Mouse (Mus musculus) ovary, postnatal 10 days (tissue): ENCODE data around the gene Atpif1.
A peak's percentile ranks its signal among the peaks of the same experiment; 100 is the strongest.
"Not testable (repeated sequence)": the region's sequence is repeated elsewhere in the genome, so short reads cannot be mapped to it uniquely, and the experiment has no call there.

Source experiments
- DNase-seq: peaks from one replicate; pipeline ENCODE4 v3.0.0; 2022; ENCODE audit warnings: low spot score

Gene Atpif1

GRCm38 (mm10) chr4:132532981-132533916, at the start of gene Atpif1:
Atpif1 (minus strand) TSS chr4:132533659.
- peak; percentile 67 for DNase-seq

DNA sequence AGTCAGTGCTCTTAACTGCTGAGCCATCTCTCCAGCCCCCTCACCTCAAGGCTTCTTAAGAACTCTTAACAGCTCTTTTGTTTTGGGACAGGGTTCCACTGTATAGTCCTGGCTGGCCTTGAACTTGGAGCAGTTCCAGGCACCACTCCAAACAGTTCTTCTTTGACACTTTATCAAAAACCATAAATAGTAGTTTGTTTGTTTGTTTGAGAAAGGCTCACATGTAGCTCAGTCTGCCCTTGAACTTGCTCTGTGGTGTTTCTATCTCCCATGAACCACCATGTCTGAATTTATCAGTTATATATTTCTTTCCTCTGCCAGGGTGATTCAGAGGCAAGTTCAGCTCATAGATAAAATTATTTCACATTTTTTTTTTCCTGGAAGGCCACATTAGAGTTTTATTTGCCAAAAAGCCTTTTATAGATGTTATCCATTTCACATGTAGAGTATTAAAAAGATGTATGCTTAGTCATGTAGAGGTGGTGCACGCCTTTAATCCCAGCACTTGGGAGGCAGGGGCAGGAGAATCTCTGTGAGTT, 41.4 kb upstream of the Atpif1 start:
- no peak for DNase-seq

GRCm38 (mm10) chr4:132573327-132573726, 39.9 kb upstream of the Atpif1 start:
- DNase-seq: no peak

DNA sequence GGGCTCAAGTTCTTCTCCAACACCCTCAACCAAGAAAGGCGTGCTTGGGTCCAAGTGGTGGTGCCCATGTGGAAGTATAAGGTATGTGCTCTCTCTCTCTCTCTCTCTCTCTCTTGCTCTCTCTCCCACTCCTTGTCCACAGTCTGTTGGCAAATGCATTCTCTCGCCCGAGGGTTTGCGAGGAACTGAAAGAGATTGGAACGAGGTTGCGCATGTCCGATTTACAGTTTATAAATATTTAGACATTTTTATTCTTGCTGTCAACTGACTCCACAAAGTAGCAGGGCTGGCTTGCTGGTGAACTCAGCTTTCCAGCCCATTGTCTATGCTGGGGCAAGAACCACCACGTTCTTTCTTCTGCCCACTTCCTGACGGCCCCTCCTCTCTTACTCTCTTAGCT, 37.7 kb upstream of the Atpif1 start:
- no peak for DNase-seq

- no peak for DNase-seq
Observed at GRCm38 (mm10) chr4:132569115-132569514, 35.7 kb upstream of the Atpif1 start.

DNA sequence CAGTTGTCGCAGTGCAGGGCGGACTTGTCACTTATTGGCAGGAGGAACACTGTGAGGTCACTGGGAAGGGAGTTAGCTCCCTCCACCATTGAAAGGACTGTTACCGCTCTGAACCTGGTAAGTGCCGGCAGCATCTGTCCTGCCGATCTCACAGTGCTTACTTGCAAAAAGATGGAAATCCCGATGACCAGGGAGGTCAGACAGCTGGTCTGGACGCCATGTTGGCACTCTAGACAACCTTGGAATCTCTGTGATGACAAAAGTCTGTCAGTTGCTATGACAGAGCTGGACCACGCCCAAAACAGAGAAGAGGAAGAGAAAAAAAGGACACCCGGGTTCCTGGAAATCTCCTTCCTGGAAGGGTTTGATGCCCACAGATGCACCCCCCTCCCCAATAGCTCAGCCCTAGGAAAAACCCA, 33.9 kb upstream of the Atpif1 start:
- no peak for DNase-seq

GRCm38 (mm10) chr4:132565089-132565747, 31.8 kb upstream of the Atpif1 start:
- DNase-seq: no peak

DNA sequence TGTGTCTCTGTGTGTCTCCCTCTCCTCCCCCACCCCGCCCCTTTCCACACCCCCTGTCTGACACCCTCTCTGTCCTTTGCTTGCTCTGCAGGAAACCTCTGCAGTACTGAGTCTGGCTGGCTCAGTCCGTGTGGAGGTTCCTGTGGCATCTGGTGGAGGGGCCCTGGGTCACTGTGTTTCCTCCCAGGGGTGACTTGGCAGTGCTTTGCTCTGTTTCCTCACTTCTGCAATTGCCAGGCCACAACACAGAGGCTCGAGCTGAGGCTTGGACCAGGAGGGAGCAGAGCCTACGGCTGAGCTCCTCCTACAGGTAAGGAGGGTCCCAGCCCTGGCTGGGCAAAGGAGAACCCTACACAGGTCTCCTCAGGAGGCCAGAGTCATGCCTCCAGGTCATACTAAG, 30.5 kb upstream of the Atpif1 start, which contains the start of gene Ptafr:
TSS of gene Ptafr (plus strand) at position 103 of the 400 bp plus-strand sequence.
- no peak for DNase-seq

GRCm38 (mm10) chr4:132563261-132563660, 29.8 kb upstream of the Atpif1 start:
- no peak for DNase-seq

- not testable (repeated sequence) for DNase-seq
Observed at GRCm38 (mm10) chr4:132555550-132555949, 22.1 kb upstream of the Atpif1 start.

DNA sequence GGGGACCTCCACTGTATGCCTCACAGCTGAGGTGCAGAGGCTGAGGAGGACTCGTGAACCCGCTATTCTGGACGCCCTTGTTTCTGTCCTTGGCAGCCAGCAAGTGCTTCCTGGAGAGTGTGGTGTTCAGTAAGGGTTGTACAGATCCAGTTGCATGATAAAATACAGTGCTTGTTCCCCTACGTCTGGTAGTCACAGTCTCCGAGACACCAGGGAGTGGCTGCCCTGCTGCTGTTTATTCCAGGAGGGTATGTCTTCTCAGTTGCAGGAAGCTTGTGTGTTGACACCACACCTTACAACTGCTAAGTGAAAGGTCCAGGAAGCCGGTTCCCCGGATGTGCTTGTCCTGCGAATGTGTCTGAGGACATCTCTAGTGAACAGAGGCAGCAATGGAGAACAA, 21.2 kb upstream of the Atpif1 start:
- no peak for DNase-seq

- no peak for DNase-seq
Observed at GRCm38 (mm10) chr4:132554221-132554620, 20.8 kb upstream of the Atpif1 start.

DNA sequence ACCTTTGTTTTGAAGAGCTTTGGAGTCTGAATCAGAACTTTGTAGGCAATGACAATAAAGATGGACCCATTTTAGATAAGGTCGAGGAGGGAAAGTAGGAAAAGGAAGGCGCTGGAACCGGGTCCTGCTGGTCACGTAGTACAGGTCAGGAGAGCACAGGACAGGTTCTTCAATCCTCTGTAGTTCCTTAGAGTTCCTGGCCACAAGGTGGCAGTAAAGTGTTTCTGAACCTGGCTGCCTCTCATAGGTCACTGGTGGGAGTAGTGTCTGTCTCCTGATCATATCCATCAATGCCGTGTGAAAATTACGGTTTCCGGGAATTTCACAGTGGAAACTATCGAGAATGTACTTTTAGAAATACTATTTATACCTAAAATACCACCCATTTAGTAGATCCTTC, 12.4 kb upstream of the Atpif1 start:
- no peak for DNase-seq

GRCm38 (mm10) chr4:132542724-132543123, 9.3 kb upstream of the Atpif1 start:
- DNase-seq: no peak

- DNase-seq: no peak
Observed at GRCm38 (mm10) chr4:132541413-132541812, 8.0 kb upstream of the Atpif1 start.

GRCm38 (mm10) chr4:132539481-132539880, 6.0 kb upstream of the Atpif1 start:
- no peak for DNase-seq

- DNase-seq: peak; percentile 91
Observed at GRCm38 (mm10) chr4:132535406-132536121, 2.1 kb upstream of the Atpif1 start, which contains the start of gene Dnajc8. Dnajc8 (plus strand) TSS chr4:132535550.

GRCm38 (mm10) chr4:132532496-132532895, 963 bp downstream of the Atpif1 start:
- DNase-seq: no peak

DNA sequence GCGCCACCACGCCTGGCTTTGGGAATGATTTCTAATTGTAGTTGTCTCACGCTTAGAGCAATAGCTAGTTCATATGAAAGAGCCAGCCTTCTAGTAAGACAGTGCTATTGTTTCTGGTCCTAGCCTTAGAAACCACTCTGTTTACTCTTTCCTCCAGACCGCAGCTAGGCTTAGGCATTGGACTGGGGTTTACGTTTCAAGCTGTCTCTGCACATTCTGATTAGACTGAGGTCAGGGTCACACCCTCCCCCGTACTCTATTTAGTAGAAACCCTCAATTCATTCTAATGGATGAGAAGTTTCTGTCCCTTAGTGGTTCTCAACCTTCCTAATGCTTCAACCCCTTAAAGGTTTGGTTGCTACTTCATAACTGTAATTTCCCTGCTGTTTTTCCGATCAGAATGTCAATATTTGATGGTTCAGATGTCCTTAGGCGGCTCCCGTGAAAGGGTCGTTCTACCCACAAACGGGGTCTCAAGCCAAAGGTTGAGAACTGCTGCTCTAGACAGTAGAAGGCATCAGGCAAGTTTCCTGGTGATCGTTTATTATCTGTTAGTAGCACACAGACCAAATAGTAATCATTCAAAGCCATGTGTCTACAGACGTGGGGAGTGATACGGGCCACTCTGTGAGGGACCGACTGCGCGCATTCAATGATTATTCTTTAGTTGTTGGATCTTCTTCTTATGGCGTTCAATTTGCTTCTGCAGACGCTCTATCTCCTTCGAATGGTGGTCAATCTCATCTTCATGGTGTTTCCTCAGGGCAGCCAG, 3.2 kb downstream of the Atpif1 start:
- DNase-seq: no peak

DNA sequence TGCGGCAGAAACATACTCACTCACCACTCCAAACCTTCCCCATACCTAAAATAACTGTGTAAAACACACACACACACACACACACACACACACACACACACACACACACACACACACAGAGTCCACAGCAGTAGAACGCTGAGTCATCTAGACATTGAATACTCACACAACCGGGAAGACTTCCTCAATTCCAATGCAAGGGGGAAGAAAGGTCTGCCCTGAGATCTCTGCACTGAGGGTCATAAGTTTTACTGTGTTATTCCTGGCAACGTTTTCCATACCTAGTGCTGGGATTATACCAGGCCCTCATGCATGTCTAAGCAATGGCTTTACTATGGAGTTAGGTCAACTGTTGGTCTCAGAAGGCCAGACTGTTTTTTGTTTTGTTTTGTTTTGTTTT, 4.1 kb downstream of the Atpif1 start:
- DNase-seq: no peak

DNA sequence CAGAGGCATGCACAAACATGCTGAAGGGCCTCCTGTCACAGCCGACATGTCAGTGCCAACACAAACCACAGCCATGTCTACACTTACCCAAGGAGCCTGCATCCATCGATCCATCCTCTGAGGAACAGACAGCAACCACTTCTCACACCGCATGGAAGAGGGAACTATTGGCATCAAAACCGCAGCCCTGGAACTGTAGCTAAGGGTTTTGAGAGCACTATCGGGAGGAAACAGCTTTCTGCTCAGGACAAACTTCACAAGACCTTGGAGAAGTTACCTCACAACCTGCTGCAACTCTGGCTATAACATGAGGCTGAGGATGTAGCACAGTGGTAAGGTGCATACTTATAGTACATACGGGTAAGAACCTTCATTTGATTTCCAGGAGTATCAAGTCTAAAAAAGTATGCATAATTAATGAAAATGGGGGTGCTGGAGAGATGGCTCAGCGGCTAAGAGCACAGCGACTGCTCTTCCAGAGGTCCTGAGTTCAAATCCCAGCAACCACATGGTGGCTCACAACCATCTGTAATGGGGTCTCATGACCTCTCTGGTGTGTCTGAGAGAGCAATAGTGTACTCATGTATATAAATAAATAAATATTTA, 5.4 kb downstream of the Atpif1 start:
- DNase-seq: no peak
